Comparison of ENCODE assay signal across 8 mouse cellular contexts in the genomic region with DNA sequence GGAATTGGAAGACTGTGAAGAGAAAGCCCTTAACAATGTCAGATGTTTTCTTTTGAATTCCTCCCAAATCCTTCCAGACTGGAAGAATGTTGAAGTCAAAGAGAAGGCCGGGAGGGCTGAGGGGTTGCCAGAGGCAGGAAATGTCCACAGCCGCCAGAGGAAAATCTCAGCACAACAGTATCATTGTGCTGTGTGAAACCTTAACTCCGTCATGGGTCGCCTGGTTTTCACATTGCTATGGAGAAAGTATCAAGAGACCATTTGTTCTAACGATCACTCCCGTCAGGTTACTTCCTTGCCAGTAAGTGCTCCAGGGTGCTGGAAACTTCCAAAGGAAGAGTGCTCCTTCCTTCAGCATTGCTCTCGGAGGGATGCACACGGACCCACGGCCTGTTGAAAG.
DNase-seq lines count a peak whose midpoint lies in the region; ATAC-seq and TF ChIP-seq lines count a peak whose summit lies in the region.

No protein-coding gene starts in this region.

- H3K4me1 ChIP-seq in heart, adult 2 months (ENCODE audit: control insufficient read depth, insufficient read depth, low read length) = peaks cover 5% of the 10 kb centered on the region
- H3K4me1 ChIP-seq in kidney, embryonic 16.5 days (ENCODE audit: insufficient read depth, low read length) = peaks cover 21% of the 10 kb centered on the region
- peaks cover 40% of the 10 kb centered on the region for H3K4me1 ChIP-seq in neural tube, embryonic 13.5 days (replicated peaks)
- H3K4me1 ChIP-seq in intestine, embryonic 16.5 days (ENCODE audit: control insufficient read depth, insufficient read depth, low read length) = no peaks in the 10 kb centered on the region

- H3K79me2 ChIP-seq in heart, adult 2 months (replicated peaks; ENCODE audit: control insufficient read depth, insufficient read depth, low read length) = no peaks in the 10 kb centered on the region

- no peak for TF ChIP-seq CTCF in heart, adult 2 months (IDR thresholded peaks at IDR 0.05)

- ATAC-seq in kidney, embryonic 16.5 days (ENCODE audit: low FRiP score, low TSS enrichment) = peak; percentile 85
- no peak for ATAC-seq in neural tube, embryonic 13.5 days (ENCODE audit: low read depth)
- ATAC-seq in intestine, embryonic 16.5 days = no peak

- peaks cover 1% of the 10 kb centered on the region; the same call in 1 of the 2 replicates for H3K36me3 ChIP-seq in heart, adult 2 months (ENCODE audit: control insufficient read depth, insufficient read depth, low read length)
- no peaks in the 10 kb centered on the region for H3K36me3 ChIP-seq in kidney, embryonic 16.5 days (ENCODE audit: insufficient read depth, low read length)
- H3K36me3 ChIP-seq in neural tube, embryonic 13.5 days = no peaks in the 10 kb centered on the region
- H3K36me3 ChIP-seq in intestine, embryonic 16.5 days (ENCODE audit: control insufficient read depth, insufficient read depth, low read length) = no peaks in the 10 kb centered on the region

- DNase-seq in heart, adult 11 months = peak; percentile 89
- no peak for DNase-seq in heart, postnatal 25 days (ENCODE audit: low spot score)
- DNase-seq in heart, adult 2 months = no peak
- DNase-seq in cerebellum, postnatal 4 days (ENCODE audit: low spot score in 2 of 2) = no peak
- DNase-seq in adrenal gland, postnatal 10 days = no peak

- H3K9ac ChIP-seq in heart, adult 2 months (ENCODE audit: low read depth, low read length) = no peak overlapping the region
- H3K9ac ChIP-seq in kidney, embryonic 16.5 days (replicated peaks; ENCODE audit: low read length) = no peak overlapping the region
- no peak overlapping the region for H3K9ac ChIP-seq in neural tube, embryonic 13.5 days
- no peak overlapping the region for H3K9ac ChIP-seq in intestine, embryonic 16.5 days (ENCODE audit: low read depth, low read length)

- 28% methylated on average over 9 of the region's 9 CpGs for WGBS in heart, adult 2 months
- WGBS in kidney, embryonic 16.5 days = 4% methylated on average over 9 of the region's 9 CpGs
- whole genome bisulfite sequencing in neural tube, embryonic 13.5 days = 7% methylated on average over 9 of the region's 9 CpGs
- 31% methylated on average over 9 of the region's 9 CpGs for WGBS in intestine, embryonic 16.5 days

- no peak for TF ChIP-seq POLR2A in heart, adult 2 months (IDR thresholded peaks at IDR 0.05; ENCODE audit: insufficient read depth, low read depth, low read length)

- peak overlapping the region; percentile 32 for H3K4me2 ChIP-seq in kidney, embryonic 16.5 days (replicated peaks; ENCODE audit: low read depth, low read length)
- H3K4me2 ChIP-seq in neural tube, embryonic 13.5 days = peak overlapping the region; percentile 30
- no peak overlapping the region for H3K4me2 ChIP-seq in intestine, embryonic 16.5 days (ENCODE audit: low read depth, low read length)

- H3K9me3 ChIP-seq in kidney, embryonic 16.5 days (ENCODE audit: low read length) = no peaks in the 10 kb centered on the region
- H3K9me3 ChIP-seq in neural tube, embryonic 13.5 days = no peaks in the 10 kb centered on the region
- no peaks in the 10 kb centered on the region for H3K9me3 ChIP-seq in intestine, embryonic 16.5 days (ENCODE audit: control insufficient read depth, low read length)

- no peak overlapping the region for H3K4me3 ChIP-seq in heart, adult 2 months
- H3K4me3 ChIP-seq in kidney, embryonic 16.5 days (ENCODE audit: low read length) = no peak overlapping the region
- H3K4me3 ChIP-seq in neural tube, embryonic 13.5 days = no peak overlapping the region
- no peak overlapping the region for H3K4me3 ChIP-seq in intestine, embryonic 16.5 days (ENCODE audit: low read length)

- no peak overlapping the region for H3K27ac ChIP-seq in heart, adult 2 months
- H3K27ac ChIP-seq in kidney, embryonic 16.5 days (ENCODE audit: low read length) = peak overlapping the region; percentile 81
- H3K27ac ChIP-seq in neural tube, embryonic 13.5 days (replicated peaks) = no peak overlapping the region
- H3K27ac ChIP-seq in intestine, embryonic 16.5 days (ENCODE audit: low read length) = no peak overlapping the region

- intact Hi-C loops in heart, postnatal 25 days (cut with DNase I) = loop anchor here (1.0 to 5.0 kb wide), 3 partner anchors 44 to 1160 kb away; a partner anchor contains a TSS
- intact Hi-C loops in heart, adult 2 months (cut with DNase I) = loop anchor here (2.0 kb wide), 1 partner anchor 182 kb away; no protein-coding TSS in a partner anchor

- 0 out of 2 replicates have a peak, but pooled peaks have one; percentile 8 for TF ChIP-seq EP300 in heart, adult 2 months (IDR thresholded peaks at IDR 0.05; ENCODE audit: insufficient read depth, low read depth, low read length)

- H3K27me3 ChIP-seq in heart, adult 2 months (ENCODE audit: control insufficient read depth, insufficient read depth, low read length) = no peaks in the 10 kb centered on the region
- no peaks in the 10 kb centered on the region for H3K27me3 ChIP-seq in kidney, embryonic 16.5 days (ENCODE audit: insufficient read depth, low read length)
- H3K27me3 ChIP-seq in neural tube, embryonic 13.5 days = no peaks in the 10 kb centered on the region
- no peaks in the 10 kb centered on the region for H3K27me3 ChIP-seq in intestine, embryonic 16.5 days (replicated peaks; ENCODE audit: control insufficient read depth, insufficient read depth, low read length)
